Mouse (Mus musculus): Measurements from ENCODE around the gene Hcn2.

Hcn2 gene

GRCm38 (mm10) chr10:79708668-79709067 lies 7.8 kb upstream of the Hcn2 start:
- DNase-seq (ENCODE audit: low spot score): no peak

DNA sequence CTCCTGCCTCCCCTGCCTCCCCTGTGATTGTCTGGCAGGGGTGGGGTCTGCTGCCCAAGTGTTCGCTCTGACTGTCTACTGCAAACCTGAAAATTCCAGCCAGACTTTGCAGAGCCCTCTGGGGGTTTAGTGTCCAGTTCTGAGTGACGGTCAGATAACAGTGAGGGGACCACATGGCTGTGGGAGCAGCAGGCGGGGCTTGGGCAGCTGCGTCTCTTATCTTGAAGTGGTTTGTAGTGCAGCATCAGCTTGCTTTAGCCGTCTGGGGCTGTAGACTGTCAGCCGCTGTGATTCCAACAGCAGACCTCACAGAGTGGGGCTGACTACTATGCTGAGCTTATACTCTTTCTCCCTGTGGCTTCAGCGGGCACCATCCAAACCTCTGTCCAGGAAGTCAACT lies 7.1 kb upstream of the Hcn2 start:
- no peak for DNase-seq (ENCODE audit: low spot score)

- DNase-seq (ENCODE audit: low spot score): no peak
Observed at GRCm38 (mm10) chr10:79712029-79712428, 4.4 kb upstream of the Hcn2 start.

- DNase-seq (ENCODE audit: low spot score): peak; percentile 53
Observed at GRCm38 (mm10) chr10:79712499-79713126, 3.8 kb upstream of the Hcn2 start.

DNA sequence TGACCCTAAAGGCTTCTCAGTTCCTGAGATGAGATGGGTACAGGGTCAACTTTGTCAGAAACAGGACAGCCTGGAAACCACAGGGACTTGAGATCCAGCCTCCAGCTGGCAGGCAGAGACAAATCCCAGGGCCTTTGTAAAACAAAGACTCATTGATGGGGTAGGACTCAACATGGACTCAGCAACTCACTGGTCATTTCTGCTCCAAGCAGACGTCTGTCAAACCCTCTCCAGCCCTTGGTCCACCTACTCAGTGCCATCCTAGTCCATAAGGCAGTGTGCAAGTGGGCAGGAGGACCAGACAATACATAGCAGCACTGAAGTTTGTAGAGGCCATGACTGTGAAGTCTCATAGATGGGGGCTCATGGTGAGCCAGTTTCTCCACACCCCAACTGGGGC lies 3.3 kb upstream of the Hcn2 start:
- no peak for DNase-seq (ENCODE audit: low spot score)

DNA sequence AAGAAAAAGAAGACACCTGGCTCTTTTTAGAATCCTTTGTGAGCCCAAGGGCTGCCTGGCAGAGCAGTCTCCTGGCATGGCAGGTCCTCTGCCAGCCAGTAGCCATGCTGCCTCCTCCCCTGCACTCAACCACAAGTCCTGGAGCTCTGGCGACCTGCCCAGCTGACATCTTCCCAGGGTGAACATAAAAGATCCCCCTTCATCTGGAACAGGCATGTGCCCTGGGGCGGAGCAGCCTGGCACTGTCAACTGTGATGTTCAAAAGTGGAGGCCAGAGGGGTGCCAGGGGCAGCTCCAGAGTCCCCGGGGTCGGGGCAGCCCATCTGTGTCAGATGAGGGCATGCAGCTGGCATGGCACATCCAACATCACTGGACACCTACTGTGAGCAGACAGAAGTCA lies 1.4 kb upstream of the Hcn2 start:
- DNase-seq (ENCODE audit: low spot score): no peak

GRCm38 (mm10) chr10:79716988-79717355 lies 538 bp downstream of the Hcn2 start:
- DNase-seq (ENCODE audit: low spot score): no peak

- DNase-seq (ENCODE audit: low spot score): peak; percentile 69
Observed at GRCm38 (mm10) chr10:79717640-79718357, 1.4 kb downstream of the Hcn2 start.

DNA sequence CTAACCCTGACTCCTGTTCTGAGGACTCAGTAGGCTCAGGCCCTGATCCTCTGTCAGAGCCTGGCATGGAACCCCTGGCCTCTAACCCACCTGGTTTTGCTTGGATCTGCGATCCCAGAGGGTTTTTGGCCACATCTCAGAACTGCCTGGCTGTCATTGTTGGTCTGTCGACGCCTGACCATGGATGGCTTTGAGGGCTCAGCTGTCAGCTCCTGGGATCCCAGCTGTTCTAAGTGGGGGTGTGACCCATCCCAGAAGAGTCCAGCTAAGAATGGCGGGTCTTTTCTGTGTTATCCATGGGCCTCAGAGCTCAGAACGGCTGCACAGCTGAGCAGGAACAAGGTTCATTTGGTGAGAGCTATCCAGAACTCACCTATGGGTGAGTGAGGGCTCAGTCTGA lies 4.7 kb downstream of the Hcn2 start:
- DNase-seq (ENCODE audit: low spot score): no peak

GRCm38 (mm10) chr10:79723047-79723446 lies 6.6 kb downstream of the Hcn2 start:
- no peak for DNase-seq (ENCODE audit: low spot score)

- DNase-seq (ENCODE audit: low spot score): no peak
Observed at GRCm38 (mm10) chr10:79723692-79724091, 7.3 kb downstream of the Hcn2 start.

GRCm38 (mm10) chr10:79726090-79726489 lies 9.7 kb downstream of the Hcn2 start:
- no peak for DNase-seq (ENCODE audit: low spot score)

DNA sequence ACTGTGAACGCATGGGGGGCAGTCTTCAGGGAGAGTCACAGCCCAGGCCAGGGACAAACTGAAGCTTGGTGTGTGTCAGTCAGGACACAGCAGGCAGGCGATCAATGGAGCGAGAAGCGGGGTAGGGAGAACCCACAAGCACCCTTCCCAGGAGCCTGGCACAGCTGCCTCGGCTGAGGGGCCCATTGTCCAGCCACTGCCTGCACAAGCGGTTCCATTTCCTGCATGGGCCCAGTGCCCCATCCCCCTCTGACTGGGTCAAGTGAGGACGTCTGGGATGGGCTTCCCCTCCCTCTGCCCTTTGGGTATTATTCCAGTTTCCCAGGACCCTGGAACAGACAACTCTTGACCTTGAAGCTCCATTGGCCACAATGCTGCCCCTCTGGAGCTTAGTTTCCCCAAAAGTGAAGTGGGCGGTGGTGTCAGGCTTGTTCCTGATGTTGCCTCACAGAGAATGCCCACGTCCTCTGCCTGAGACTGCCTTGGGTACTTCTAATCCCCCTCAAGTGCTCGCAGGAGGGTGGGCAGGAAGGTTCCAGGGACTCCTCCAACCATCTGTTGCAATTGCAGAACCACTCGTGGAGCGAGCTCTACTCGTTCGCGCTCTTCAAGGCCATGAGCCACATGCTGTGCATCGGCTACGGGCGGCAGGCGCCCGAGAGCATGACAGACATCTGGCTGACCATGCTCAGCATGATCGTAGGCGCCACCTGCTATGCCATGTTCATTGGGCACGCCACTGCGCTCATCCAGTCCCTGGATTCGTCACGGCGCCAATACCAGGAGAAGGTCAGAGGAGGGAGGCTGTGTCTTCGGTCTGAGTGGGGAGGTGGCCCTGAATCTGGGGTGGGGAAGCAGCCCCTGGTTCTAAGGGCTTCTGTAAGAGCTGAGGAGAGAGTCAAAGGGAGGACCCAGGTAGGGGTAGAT lies 12.2 kb downstream of the Hcn2 start:
- no peak for DNase-seq (ENCODE audit: low spot score)

DNA sequence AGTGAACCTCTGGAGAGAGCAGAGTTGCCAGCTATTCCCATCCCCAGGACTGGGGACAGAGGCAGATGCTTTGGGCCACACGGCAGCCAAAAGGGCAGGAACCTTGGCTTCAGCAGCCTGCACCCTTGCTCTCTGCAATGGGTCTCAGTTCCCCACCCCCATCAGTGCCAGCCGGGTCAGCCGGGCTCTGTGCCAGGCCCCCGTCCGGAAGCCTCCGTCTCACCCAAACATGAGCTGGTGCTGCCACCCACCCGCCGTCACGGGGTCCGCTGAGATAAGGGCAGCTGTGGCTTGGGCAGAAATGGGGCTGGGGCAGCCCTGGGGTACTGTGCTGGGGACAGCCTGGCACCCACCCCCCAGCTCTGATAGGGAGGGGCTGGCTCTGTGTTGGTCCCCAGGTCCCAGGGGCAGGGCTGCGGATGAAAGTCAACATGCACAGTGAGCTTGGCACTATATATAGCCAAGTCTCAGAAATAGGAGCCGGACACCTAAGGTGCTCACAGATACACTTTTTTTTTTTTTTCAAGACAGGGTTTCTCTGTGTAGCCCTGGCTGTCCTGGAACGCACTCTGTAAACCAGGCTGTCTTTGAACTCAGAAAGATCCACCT lies 13.0 kb downstream of the Hcn2 start:
- no peak for DNase-seq (ENCODE audit: low spot score)

DNA sequence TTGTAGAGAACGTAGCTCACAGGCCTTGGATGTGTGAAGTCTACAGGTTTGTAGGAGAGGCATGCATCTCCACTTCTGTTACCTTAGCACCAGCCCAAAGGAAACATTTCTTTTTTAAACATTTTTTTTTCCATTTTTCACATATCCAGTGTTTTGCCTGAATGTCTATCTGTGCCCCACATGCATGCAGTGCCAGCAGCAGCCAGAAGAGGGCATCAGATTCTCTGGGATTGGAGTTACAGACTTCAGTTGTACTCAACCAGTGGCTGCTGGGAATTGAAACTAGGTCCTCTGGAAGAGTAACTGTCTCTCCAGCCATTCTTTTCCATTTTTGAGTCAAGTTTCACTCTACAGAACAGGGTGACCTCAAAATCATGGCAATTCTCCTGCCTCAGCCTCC lies 16.1 kb downstream of the Hcn2 start:
- no peak for DNase-seq (ENCODE audit: low spot score)

GRCm38 (mm10) chr10:79733847-79734246 lies 17.4 kb downstream of the Hcn2 start:
- no peak for DNase-seq (ENCODE audit: low spot score)

DNA sequence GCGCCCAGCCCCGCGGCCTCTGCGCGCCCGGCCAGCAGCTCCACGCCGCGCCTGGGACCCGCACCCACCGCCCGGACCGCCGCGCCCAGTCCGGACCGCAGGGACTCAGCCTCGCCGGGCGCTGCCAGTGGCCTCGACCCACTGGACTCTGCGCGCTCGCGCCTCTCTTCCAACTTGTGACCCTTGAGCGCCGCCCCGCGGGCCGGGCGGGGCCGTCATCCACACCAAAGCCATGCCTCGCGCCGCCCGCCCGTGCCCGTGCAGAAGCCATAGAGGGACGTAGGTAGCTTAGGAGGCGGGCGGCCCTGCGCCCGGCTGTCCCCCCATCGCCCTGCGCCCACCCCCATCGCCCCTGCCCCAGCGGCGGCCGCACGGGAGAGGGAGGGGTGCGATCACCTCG lies 18.9 kb downstream of the Hcn2 start:
- no peak for DNase-seq (ENCODE audit: low spot score)

DNA sequence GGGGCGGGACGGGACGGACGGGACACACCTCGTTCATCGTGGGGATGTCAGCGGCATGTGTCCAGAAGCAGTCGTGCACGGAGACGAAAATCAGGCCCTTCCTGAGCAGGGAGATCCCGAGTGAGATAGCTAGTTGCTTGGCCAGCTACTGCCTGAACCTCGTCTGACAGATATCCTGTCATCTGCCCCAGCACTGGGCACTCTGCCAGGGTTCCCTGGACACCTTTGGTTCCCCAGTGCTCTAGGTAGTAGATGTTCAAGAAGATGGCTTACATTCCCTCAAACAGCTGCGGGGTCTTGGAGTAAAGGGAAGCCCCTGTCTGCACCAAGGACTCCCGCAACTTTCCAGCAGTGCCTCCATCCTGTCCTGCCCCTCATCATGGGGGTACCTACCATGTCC lies 20.3 kb downstream of the Hcn2 start:
- no peak for DNase-seq (ENCODE audit: low spot score)

- DNase-seq (ENCODE audit: low spot score): no peak
Observed at GRCm38 (mm10) chr10:79738259-79738658, 21.8 kb downstream of the Hcn2 start.

GRCm38 (mm10) chr10:79739234-79739633 lies 22.8 kb downstream of the Hcn2 start:
- no peak for DNase-seq (ENCODE audit: low spot score)

GRCm38 (mm10) chr10:79740863-79741262 lies 24.4 kb downstream of the Hcn2 start:
- no peak for DNase-seq (ENCODE audit: low spot score)

DNA sequence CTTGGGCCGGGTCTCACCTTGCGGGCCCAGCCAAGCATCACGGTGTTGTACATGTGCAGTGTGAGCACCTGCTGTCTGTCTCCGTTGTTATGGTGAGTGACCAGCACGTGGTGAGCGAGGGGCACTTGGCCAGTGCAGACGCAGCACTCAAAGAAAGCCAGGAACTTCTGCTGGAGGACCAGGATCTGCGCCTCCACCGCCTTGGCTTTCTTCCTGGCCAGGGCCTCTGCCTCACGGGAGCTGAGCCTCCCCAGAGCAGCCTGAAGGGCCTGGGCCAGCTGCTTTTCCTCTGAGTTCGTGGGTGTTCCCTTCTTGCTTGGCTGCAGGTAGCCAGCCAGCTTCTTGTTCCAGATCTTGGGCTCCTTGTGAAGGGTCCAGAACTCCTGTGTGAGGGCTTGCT lies 26.7 kb downstream of the Hcn2 start:
- DNase-seq (ENCODE audit: low spot score): no peak
